Mouse (Mus musculus): ENCODE data around the gene Lrrc23. TPM values are rescaled to one million over a fixed set of nuclear protein-coding genes. Genes with fewer than 3 reads are reported as not detected.

Gene Lrrc23
- polyA plus RNA-seq, 1 experiment from 2014 or later: 0.32 TPM

Other genes starting within 250 kb of the Lrrc23 start
- 2.0 and 2.9 TPM in 2 replicates for gene C1s1, start 237.4 kb downstream of the Lrrc23 start, polyA plus RNA-seq (2014; fragmentation: Nextera tagmentation; extraction: Ambion mirVana)
- not detected in 2 replicates for gene C1rb, start 209.4 kb downstream of the Lrrc23 start, polyA plus RNA-seq (2014; fragmentation: Nextera tagmentation; extraction: Ambion mirVana)
- gene C1s2, start 143.6 kb downstream of the Lrrc23 start, polyA plus RNA-seq (2014; fragmentation: Nextera tagmentation; extraction: Ambion mirVana): not detected in 2 replicates
- gene Lpcat3, start 116.7 kb downstream of the Lrrc23 start, polyA plus RNA-seq (2014; fragmentation: Nextera tagmentation; extraction: Ambion mirVana): 58.6 and 60.0 TPM in 2 replicates
- 201 and 205 TPM in 2 replicates for gene Emg1, start 67.5 kb downstream of the Lrrc23 start, polyA plus RNA-seq (2014; fragmentation: Nextera tagmentation; extraction: Ambion mirVana)
- 290 and 305 TPM in 2 replicates for gene Phb2, start 67.4 kb downstream of the Lrrc23 start, polyA plus RNA-seq (2014; fragmentation: Nextera tagmentation; extraction: Ambion mirVana)
- gene Ptpn6, start 41.0 kb downstream of the Lrrc23 start, polyA plus RNA-seq (2014; fragmentation: Nextera tagmentation; extraction: Ambion mirVana): 13.7 and 15.3 TPM in 2 replicates
- gene Grcc10, start 38.4 kb downstream of the Lrrc23 start, polyA plus RNA-seq (2014; fragmentation: Nextera tagmentation; extraction: Ambion mirVana): 445 and 505 TPM in 2 replicates
- gene Gm45234, start 23.7 kb downstream of the Lrrc23 start, polyA plus RNA-seq (2014; fragmentation: Nextera tagmentation; extraction: Ambion mirVana): not detected in 2 replicates
- 15.0 and 18.5 TPM in 2 replicates for gene Atn1, start 23.2 kb downstream of the Lrrc23 start, polyA plus RNA-seq (2014; fragmentation: Nextera tagmentation; extraction: Ambion mirVana)
- gene Eno2, start 10.1 kb downstream of the Lrrc23 start, polyA plus RNA-seq (2014; fragmentation: Nextera tagmentation; extraction: Ambion mirVana): 9.5 and 9.7 TPM in 2 replicates
- 7.4 and 8.0 TPM in 2 replicates for gene Spsb2, start 28.9 kb upstream of the Lrrc23 start, polyA plus RNA-seq (2014; fragmentation: Nextera tagmentation; extraction: Ambion mirVana)
- gene Tpi1, start 34.6 kb upstream of the Lrrc23 start, polyA plus RNA-seq (2014; fragmentation: Nextera tagmentation; extraction: Ambion mirVana): 844 and 872 TPM in 2 replicates
- 121 and 123 TPM in 2 replicates for gene Usp5, start 49.8 kb upstream of the Lrrc23 start, polyA plus RNA-seq (2014; fragmentation: Nextera tagmentation; extraction: Ambion mirVana)
- 151 and 163 TPM in 2 replicates for gene Cdca3, start 49.8 kb upstream of the Lrrc23 start, polyA plus RNA-seq (2014; fragmentation: Nextera tagmentation; extraction: Ambion mirVana)
- 1.4 and 1.5 TPM in 2 replicates for gene Gnb3, start 60.5 kb upstream of the Lrrc23 start, polyA plus RNA-seq (2014; fragmentation: Nextera tagmentation; extraction: Ambion mirVana)
- 43.2 and 43.9 TPM in 2 replicates for gene P3h3, start 78.0 kb upstream of the Lrrc23 start, polyA plus RNA-seq (2014; fragmentation: Nextera tagmentation; extraction: Ambion mirVana)
- gene Gpr162, start 84.3 kb upstream of the Lrrc23 start, polyA plus RNA-seq (2014; fragmentation: Nextera tagmentation; extraction: Ambion mirVana): 0.91 and 1.0 TPM in 2 replicates
- gene Cd4, start 108.5 kb upstream of the Lrrc23 start, polyA plus RNA-seq (2014; fragmentation: Nextera tagmentation; extraction: Ambion mirVana): 0.28 and 0.43 TPM in 2 replicates
- 1.3 and 1.5 TPM in 2 replicates for gene Lag3, start 132.0 kb upstream of the Lrrc23 start, polyA plus RNA-seq (2014; fragmentation: Nextera tagmentation; extraction: Ambion mirVana)
- 320 TPM in 2 replicates for gene Ptms, start 140.4 kb upstream of the Lrrc23 start, polyA plus RNA-seq (2014; fragmentation: Nextera tagmentation; extraction: Ambion mirVana)
- gene Mlf2, start 151.7 kb upstream of the Lrrc23 start, polyA plus RNA-seq (2014; fragmentation: Nextera tagmentation; extraction: Ambion mirVana): 341 and 354 TPM in 2 replicates
- 139 and 141 TPM in 2 replicates for gene Cops7a, start 185.8 kb upstream of the Lrrc23 start, polyA plus RNA-seq (2014; fragmentation: Nextera tagmentation; extraction: Ambion mirVana)
- 4.4 and 6.0 TPM in 2 replicates for gene Pianp, start 217.0 kb upstream of the Lrrc23 start, polyA plus RNA-seq (2014; fragmentation: Nextera tagmentation; extraction: Ambion mirVana)
- 15.1 and 15.7 TPM in 2 replicates for gene Zfp384, start 229.4 kb upstream of the Lrrc23 start, polyA plus RNA-seq (2014; fragmentation: Nextera tagmentation; extraction: Ambion mirVana)